Mouse (Mus musculus) C2C12 (cell line): ENCODE results near the gene Map3k20.

ENCODE experiments used
- CTCF ChIP-seq: IDR thresholded peaks from one replicate; pipeline ENCODE4 v1.5.1; 2011; ENCODE audit not compliant: control insufficient read depth, insufficient read depth, insufficient read length
- MAX ChIP-seq: IDR thresholded peaks from one replicate; pipeline ENCODE4 v1.6.1; 2011; ENCODE audit warnings: mild to moderate bottlenecking, control low read depth
- MYOD1 ChIP-seq: IDR thresholded peaks from one replicate; pipeline ENCODE4 v1.6.1; 2011; ENCODE audit warnings: low read depth; ENCODE audit not compliant: control insufficient read depth, insufficient read length
- MYOG ChIP-seq: IDR thresholded peaks from one replicate; pipeline ENCODE4 v1.6.1; 2011; ENCODE audit not compliant: control insufficient read depth, insufficient read length; ENCODE audit errors: extremely low read depth

- TF ChIP-seq CTCF, result no peak
- TF ChIP-seq MAX, result no peak
- TF ChIP-seq MYOG, result no peak
- no peak for TF ChIP-seq MYOD1
Measured at GRCm38 (mm10) chr2:72471415-72472070, 186.1 kb downstream of the Map3k20 start.
